Mouse (Mus musculus): ENCODE results near the gene B3galt6.

B3galt6 gene

GRCm38 (mm10) chr4:155992241-155992905 lies at the start of gene B3galt6, which contains the start of gene Sdf4:
Gene B3galt6, minus strand, starts transcription at chr4:155992649.
Gene Sdf4, plus strand, starts transcription at chr4:155992872.
- DNase-seq: peak; percentile 80 to 82

GRCm38 (mm10) chr4:156034901-156035300 lies 42.5 kb upstream of the B3galt6 start:
- DNase-seq: no peak

GRCm38 (mm10) chr4:156034301-156034700 lies 41.9 kb upstream of the B3galt6 start:
- no peak for DNase-seq

- no peak for DNase-seq
Observed at GRCm38 (mm10) chr4:156033476-156034119, 41.1 kb upstream of the B3galt6 start.

- DNase-seq: no peak
Observed at GRCm38 (mm10) chr4:156032856-156033255, 40.4 kb upstream of the B3galt6 start.

- DNase-seq: peak; percentile 71 to 76
Observed at GRCm38 (mm10) chr4:156031593-156032391, 39.3 kb upstream of the B3galt6 start.

- DNase-seq: no peak
Observed at GRCm38 (mm10) chr4:156031255-156031592, 38.8 kb upstream of the B3galt6 start.

GRCm38 (mm10) chr4:156030651-156031118 lies 38.2 kb upstream of the B3galt6 start:
- no peak for DNase-seq

GRCm38 (mm10) chr4:156028580-156028979 lies 36.1 kb upstream of the B3galt6 start:
- DNase-seq: no peak

- no peak for DNase-seq
Observed at GRCm38 (mm10) chr4:156026013-156026412, 33.6 kb upstream of the B3galt6 start, which contains the start of gene Tnfrsf18. Gene Tnfrsf18, plus strand, starts transcription at chr4:156026164.

- no peak for DNase-seq
Observed at GRCm38 (mm10) chr4:156024184-156024583, 31.7 kb upstream of the B3galt6 start.

- DNase-seq: no peak
Observed at GRCm38 (mm10) chr4:156023520-156023919, 31.1 kb upstream of the B3galt6 start.

- no peak for DNase-seq
Observed at GRCm38 (mm10) chr4:156021942-156022419, 29.5 kb upstream of the B3galt6 start.

GRCm38 (mm10) chr4:156021381-156021780 lies 28.9 kb upstream of the B3galt6 start:
- DNase-seq: no peak

- no peak for DNase-seq
Observed at GRCm38 (mm10) chr4:156019771-156020170, 27.3 kb upstream of the B3galt6 start.

- no peak for DNase-seq
Observed at GRCm38 (mm10) chr4:156014436-156014835, 22.0 kb upstream of the B3galt6 start.

- no peak for DNase-seq
Observed at GRCm38 (mm10) chr4:156013637-156014036, 21.2 kb upstream of the B3galt6 start, which contains the start of gene Tnfrsf4. Gene Tnfrsf4, plus strand, starts transcription at chr4:156013843.

GRCm38 (mm10) chr4:156008369-156008768 lies 15.9 kb upstream of the B3galt6 start:
- no peak for DNase-seq

- DNase-seq: no peak
Observed at GRCm38 (mm10) chr4:156004109-156004508, 11.7 kb upstream of the B3galt6 start.

- no peak for DNase-seq
Observed at GRCm38 (mm10) chr4:155993606-155994005, 1.2 kb upstream of the B3galt6 start.

- peak; percentile 95 to 98 for DNase-seq
Observed at GRCm38 (mm10) chr4:155992906-155993547, 578 bp upstream of the B3galt6 start.

- no peak for DNase-seq
Observed at GRCm38 (mm10) chr4:155991908-155992230, 580 bp downstream of the B3galt6 start.

All from kidney, adult 8-10 months (tissue).